Mouse (Mus musculus) lung, postnatal 14 days (tissue): Measurements from ENCODE around the gene Hnf4a.

Experiments used
- DNase-seq: peaks from one replicate; pipeline ENCODE4 v3.0.0; 2021

Gene Hnf4a

DNA sequence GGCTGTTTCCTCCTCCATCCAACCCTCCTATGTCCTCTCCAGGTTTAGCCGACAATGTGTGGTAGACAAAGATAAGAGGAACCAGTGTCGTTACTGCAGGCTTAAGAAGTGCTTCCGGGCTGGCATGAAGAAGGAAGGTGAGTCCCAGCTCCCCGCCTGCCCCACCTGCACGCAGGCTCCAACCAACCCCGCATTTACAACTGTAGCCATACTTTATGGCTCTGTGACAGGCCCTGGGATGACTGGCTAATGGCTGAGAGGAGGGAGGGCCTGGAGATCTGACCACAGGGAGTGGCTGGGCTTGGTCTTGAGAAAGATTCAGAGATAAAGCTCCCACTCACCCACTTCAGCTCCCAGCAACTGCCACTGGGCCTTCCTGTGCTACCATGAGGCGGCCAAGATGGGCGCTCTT, 45.9 kb downstream of the Hnf4a start:
- no peak for DNase-seq

DNA sequence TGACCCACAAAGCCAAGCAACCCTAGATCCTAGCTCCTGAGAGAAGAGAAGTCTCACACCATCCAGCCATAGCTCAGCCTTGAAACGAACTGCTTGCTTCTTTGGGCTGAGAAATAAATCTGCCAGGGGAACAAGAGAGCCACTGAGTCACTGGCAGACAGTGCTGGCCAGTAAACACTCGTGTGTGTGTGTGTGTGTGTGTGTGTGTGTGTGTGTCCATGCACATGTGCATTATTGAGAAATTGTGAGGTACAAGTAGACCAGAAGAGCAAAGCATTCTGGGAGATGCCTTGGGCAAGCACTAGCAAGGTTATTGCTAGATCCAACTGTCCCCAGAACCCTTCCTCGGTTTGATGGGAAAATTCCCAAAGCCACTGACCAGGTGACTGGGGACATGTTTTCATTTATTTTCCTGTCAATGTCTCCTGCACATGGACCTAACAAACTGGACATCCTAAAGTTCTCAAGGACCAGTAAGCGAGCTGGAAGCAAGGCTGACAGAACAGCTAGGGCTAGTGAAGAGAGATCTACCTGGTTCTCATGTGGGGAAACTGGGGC, 47.9 kb downstream of the Hnf4a start:
- no peak for DNase-seq

DNA sequence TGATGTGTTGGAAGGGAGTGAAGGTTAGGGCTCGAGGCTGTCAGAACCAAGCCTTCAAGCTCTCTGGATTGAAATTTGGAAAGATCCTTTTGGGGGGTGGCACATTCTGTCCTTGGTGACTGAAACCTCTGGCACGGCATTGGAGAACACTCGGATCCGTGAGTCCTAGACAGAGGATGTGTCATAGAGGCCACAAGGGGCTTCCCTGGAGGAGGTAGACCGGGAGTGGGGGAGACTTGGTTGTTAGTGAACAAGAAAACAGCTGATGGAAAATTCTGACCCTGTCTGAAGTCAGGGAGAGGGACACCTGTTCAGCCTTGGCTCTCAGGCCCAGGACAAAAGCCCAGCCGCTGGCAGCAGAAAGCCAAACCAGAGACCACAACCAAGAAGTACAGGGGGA, 48.4 kb downstream of the Hnf4a start:
- no peak for DNase-seq

DNA sequence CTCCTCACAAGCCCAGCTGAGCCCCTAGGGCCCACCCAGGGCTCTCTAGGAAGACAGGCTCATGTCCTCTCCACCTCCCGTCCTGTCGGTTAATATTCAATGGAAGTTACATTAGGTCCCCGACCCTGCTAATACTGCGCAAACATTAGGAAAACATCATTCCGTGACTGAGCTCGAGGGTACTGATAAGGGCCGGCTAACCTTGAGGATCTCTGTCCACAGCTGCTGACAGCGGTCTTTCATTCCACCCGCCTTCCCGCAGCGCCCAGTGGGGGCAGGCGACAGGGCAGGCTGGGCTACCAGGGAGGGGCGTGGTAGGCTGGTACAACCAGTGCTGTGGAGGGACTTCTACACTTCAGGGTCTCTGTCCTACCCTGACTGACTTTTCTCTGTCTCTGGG, 48.8 kb downstream of the Hnf4a start:
- DNase-seq, result no peak

DNA sequence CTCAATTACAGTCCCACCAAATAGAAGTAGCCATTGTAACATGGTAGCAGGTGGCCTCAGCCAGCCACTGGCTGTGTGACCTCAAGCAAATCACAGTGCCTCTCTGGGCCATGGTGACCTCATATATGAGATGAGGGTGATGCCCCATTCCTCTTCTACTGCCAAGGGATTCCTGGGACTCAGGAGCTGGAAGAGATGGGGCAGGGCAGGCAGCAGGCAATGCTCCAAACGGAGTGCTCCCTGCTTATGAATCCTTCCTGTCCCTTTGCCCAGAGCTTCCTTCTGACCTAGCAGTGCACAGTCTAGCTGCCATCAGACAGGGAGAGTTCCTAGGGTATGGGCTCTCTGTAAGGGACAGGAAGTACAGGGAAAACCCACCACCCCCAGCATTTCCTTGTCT, 51.9 kb downstream of the Hnf4a start:
- DNase-seq, result no peak

DNA sequence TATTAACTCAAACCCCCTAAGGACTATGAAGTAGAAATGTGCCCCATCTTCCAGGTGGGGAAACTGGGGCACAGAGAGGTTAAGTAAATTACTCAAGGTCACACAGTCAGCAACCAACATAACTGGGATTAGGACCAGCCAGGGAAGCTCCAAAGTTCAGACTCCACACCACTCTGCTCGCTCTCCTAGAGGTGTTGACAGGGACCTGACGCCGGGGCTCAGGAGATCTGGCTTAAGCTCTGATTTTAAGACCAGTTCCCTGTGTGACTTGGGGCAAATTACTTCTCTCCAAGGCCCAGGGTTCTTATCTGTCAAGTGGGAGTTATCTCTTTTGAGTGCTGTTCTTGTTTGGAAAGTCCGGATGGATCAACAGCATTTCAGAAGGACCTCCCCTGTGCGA, 52.6 kb downstream of the Hnf4a start:
- DNase-seq, result no peak

DNA sequence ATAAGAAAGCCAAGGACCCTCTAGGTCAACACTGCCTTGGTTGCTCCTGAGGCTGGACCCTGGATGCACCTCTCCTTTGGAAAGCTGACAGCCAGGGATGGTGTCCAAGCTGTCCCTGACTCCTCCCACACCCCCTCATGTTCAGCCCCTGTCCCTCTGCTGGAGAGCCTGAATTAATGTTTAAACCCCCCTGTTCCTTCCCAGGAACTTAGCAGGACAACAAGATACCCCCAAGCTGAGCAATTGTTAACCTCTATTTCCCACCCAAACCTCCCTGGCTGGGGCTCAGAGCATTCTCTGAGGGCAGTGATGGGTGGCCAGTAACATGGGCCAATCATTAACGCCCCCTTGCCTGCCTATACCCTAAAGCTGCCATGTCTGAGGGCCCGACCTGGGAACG, 53.6 kb downstream of the Hnf4a start:
- no peak for DNase-seq

DNA sequence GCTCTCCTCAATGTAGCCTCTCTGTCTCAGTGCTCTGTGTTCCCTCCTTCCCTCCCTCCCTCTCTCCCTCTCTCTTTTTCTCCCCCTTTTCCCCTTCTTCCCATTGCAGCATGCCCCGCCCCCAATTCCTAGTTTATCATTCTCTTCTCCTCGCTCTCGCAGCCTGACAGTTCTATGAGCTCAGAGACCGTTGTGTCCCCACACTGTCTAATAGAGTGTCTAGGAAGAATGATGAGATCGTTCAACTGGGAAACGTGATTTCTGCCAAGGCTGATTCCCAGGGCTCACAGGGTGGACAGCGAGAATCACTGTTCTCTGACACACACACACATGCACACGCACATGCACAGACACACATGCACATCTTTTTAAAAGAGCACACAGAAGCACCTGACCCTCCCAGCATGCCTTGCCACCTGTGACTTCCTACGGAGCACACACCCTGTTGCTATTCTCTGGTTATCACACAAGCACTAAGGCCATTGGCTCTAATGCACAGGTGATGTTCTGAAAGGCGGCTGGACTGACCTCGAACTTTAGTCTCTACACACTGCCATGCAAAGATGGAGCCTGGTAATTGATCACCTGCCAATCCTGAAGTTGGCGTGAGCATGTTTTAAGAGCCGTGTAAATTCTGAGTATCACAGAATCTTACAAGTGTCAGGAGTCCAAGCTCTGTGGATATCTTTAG, 54.8 kb downstream of the Hnf4a start:
- no peak for DNase-seq

DNA sequence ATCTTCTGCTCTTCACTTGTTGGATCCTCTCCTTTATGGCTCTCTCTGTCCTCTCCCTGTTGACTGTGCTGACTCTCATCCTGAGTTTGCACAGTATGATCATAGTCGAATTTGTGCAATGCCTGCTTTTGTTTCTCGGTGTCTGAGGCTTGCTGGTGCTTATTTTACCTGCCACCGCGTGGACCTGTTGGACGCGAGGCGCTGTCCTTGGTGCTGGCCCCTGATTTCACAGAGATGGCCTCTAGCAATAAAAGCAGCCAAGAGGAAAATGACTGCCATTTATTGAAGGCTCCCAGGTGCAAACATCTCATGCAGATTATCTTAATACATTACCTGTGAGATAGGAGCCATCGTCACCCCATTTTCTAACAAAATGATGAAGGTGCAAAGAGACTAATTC, 58.0 kb downstream of the Hnf4a start:
- DNase-seq, result peak; percentile 42

DNA sequence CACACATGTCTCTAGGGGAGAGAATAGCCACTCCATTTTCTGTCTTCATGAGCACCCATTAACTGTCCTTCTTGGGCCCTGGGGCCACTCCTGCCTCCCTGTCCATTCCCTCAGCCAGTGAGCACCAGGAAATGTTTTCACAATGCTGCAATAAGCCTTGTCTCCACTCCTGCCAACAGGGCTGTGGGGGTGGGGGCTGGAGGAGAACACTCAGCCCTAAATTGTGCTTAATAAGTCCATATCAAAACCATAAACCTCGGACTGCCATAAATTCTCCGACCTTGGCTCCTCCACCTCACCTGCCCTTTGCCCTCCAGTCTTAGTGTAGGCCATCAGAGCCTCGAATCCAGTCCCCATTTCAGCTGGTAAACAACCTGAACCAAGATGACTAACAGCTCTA, 67.7 kb downstream of the Hnf4a start:
- DNase-seq, result no peak

DNA sequence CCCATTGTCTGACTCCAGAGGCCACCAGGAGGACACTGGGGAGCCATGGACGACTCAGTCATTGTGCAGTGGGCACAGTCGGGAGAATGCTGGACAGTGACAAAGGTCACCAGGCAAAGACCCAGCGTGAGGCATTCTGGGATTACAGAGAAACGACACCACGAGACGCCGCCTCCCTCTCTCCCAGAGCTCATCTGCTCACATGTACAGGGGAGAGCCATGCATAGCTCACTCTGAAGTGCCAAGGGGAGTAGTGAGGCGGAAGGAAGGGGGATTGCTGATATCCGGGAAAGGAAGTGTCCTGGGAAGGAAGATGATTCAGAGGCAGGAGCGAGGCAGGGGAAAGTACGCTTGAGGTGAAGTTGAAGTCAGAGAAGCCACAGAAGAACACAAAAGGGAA, 68.6 kb downstream of the Hnf4a start:
- no peak for DNase-seq

DNA sequence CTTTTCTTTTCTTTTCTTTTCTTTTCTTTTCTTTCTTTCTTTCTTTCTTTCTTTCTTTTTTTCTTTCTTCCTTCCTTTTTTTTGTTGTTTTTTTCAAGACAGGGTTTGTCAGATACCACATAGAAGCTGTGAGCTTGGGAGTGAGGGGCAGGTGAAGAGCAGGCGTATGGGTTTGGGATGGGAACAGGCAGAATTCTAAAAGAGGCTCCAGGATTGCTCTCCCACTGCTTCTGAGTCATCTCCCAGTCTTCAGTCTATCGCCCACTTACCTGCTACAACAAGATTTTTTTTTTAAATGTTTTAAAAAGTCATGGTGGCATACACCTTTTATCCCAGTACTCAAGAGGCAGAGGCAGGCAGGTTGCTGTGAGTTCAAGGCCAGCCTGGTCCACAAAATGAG, 71.4 kb downstream of the Hnf4a start:
- no peak for DNase-seq

DNA sequence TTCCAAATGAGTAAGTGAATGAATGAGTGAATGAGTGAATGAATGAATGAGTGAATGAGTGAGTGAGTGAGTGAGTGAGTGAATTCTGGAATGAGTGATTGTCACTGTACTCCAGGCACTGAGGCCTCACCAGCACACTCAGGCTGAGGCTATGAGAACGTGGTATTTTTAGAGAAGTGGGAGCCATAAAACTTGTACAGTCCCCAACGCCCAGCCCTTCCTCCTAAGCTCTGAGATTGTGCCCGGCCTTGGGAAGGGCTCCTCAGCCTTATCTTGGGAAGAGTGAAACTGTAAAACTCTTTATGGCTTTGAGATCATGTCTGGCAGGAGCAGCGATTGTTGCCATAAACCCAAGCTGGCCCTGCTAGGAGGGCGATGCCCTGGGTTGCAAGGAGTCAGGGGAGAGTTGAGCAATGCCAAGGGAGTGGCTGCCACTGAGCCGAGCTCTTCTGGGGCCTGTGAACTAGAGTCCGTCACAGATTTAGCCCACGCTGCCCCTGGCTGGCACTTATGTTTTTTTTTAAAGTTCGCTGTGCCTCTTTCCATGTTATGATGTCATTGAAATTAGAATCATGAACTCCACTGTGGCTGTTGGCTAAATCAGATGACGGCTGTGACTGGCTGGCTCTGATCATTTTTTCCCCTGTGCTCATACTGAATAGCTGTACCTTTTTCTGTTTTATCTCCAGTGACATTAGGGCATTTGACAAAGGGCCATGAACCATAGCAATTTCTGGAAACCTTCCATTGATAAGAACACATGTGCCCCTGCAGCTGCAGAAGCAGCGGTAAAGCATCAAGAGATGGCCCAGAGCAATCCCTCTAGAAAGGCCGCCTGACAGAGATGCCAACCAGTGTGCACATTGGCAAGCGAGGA, 73.7 kb downstream of the Hnf4a start:
- peak; percentile 11 for DNase-seq

DNA sequence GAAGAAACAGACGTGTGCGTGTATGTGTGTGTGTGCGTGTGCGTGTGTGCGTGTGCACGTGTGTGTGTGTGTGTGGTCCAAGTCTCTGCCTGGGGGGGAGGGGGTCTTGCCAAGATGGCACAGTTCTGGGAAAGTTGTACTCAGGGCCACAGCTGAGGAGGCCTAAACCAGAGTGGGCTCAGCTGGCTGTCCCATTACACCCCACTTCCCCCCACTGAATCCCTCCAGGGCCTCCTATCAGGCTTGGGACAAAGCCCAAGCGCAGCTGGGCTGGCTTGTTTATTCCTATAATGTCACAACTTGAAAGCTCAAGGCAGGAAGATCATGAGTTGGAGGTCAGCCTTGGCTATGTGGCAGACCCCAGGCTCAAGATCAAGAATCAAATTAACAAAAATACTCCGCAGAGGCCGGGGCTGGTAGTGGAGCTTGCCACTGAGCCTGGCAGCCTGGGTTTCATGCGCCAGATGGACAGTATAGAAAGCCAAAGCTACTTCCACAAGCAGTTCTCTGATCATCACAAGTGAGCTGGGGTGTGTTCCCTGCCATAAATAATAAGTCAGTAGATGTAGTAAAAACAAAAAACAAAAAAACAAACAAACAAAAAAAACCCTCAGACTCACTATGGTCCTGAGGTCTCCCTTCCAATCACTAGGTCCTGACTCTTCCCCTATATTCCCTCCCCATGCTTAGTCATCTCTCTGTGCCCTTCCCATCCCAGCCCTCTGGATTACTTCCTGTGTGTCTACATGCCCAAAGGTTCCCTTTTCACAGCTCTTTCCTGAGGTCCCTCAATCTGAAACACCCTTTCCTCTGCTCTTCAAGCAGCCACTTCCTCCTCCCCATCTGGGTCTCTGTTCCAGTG, 76.8 kb downstream of the Hnf4a start:
- DNase-seq, result no peak

DNA sequence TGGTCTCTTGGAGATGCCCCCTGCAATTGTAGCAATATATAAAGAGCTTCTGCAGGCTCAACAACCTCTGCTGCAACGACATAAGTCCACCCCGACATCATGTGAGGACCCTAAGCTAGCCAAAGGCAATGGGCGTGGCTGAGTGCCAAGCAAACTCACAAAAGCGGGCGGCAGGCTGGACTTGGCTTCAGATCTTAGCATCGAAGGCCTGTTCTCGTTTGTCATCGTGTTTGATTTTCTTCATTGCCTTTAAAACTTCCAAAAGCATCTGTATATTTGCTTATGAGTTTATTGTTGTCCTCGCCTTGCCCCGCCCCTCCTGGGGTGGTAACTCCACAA, 77.4 kb downstream of the Hnf4a start:
- no peak for DNase-seq

DNA sequence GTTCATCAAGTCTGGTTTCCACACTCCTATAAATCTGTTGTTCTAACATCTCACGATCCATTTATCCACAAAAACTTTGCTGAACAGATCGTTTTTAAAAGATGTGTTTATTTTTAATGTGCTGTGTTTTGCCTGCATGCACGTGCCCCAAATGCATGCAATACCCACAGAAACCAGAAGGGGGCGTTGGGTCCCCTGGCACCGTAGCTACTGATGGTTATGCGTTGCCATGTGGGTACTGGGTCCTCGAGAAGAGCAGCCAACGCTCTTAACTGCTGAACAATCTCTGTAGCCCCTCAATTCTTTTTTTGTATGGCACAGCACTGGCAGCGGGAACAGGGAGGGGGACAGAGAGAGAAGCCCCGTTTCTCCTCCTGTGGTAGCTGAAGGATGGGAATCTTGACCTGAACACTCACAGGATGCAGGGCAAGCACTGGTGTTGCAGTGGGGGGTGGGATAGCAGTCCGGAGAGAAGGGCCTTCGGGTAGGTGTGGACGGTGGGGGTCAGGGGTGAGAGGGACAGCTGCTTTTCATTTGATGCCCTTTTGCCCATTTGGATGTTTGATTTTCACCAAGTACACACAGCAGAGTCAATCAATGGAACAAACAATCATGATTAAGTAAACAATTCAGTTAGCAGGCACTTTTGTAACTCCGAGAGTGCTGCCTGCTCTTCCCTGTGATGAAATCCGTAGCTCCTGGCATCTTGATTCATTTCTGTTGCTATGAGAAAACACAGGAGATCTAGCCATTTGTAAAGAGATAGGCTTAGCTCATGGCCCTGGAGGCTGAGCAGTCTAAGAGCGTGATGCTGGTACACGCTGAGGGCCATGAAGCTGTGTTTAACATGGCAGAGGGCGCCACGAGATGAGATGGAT, 80.0 kb downstream of the Hnf4a start:
- peak; percentile 67 for DNase-seq

DNA sequence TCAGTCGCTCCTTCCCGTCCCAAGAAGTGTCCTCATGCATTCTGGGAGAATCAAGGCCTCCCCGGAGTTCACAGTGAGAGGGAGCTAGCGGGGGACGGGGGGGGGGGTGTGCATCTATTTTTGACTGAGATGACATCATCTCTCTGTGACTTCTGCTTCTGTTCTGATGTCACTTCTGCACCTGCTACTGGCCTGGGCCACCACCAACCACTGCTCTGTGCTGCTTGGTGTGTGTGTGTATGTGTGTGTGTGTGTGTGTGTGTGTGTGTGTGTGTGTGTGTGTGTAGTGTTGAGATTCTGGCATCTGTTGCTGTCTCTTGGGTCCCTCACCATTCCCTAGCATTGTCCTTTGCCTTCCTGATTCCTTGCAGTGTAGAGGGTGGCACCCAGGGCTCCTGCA, 80.9 kb downstream of the Hnf4a start:
- DNase-seq, result no peak

DNA sequence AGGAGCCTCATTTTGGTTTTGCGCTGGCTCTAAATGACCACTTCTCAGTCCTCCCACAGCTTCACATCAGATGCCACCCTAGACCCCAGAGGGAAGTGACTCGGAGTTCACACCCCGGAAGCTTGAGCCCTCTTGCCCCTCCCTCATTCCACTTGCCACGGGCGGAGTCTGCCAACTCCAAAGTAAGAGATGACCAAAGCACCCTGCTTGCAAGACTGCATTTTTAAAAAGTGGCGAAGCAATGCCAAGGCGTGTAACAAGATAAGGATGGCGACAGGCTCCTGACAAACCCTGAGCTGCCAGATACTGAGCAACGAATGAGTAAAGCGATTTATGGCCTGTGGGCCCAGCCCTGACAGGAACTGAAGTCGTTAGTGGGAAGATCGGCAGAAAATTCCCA, 83.6 kb downstream of the Hnf4a start:
- no peak for DNase-seq

DNA sequence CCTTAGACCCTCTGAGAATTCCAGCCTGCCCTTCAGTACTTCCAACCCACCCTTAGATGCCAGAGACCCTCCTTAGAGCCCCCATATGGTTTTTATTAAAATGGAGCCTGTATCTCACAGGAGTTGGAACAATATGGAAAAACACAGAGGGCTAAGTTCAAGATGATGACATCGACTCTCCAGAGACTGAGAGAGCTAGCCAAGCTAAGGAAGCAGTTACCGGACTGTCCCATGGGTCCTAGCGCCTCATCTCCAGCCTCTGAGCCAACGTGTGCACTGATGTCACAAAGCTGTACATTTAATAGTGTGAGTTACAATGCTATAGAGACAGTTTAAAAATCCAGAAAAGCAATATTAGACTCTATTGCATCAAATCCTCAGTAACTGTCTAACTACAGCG, 84.4 kb downstream of the Hnf4a start:
- no peak for DNase-seq

DNA sequence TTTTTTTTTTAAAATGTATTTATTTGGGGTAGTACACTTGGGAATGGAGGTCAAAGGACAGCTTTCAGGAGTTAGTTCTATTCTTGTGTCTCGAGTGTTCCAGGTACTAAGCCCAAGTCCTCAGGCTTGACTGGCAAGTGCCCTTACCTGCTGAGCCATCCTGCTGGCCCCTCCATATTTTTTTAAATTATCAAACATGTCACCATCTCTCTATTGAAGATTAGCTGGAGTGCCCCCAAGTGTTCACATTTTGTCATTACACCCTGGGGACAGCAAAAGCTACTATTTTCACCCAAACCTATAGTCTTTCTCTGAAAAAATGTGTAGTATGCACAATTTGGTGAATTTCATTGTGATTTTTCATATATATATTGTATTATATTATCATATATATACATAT, 85.5 kb downstream of the Hnf4a start:
- peak; percentile 56 for DNase-seq

DNA sequence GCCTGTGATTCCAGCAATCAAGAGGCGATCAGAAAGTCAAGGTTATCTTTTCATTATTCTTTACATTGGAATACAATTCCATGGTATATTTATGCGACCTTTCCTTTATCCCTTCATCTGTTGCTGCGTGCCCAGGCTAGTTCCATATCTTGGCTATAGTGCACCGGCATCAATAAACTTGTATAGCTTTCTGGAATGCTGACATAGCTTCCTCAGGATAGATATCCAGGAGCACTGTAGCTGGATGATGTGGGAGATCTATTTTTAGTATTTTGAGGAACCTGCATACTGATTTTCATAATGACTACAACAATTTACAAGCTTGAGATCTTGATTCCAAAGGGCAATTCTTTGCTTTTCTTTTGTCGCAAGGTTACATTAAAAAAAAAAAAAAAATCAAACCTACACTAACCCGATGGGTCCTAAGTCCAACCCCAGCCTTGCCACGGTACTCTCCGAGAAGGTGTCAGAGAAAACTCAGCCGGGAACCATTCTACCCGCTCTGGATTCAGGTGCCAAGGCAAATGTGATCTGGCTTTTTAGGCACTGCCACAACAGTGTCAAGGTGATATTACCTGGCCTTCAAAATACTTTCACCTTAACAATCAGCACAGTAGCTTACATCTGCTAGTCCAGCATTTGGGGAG, 87.2 kb downstream of the Hnf4a start:
- DNase-seq, result no peak

DNA sequence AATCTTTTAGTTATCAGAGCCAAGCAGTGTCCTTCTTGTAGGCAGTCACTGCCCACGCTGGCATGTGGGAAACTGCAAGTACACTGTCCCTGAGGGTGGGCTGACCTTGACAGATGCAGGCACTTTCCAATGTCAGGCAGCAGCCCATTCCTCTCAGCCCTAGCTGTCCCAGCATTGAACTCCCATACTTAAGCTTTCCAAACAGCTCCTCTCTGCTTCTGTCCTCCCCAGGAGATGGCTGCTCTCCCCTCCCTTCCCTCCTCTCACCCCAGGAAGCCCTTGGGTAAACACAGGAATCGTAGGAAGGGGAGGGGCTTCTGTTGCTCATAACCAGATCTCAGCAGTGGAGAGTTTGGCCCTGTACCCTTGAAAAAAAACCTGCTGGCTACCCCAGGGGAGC, 88.5 kb downstream of the Hnf4a start:
- peak; percentile 54 for DNase-seq
